In genomic region chr13:96388042-96388888, GRCm38 (mm10) we compare ENCODE assay signal across 8 mouse cellular contexts. TPM values are rescaled to one million over a fixed set of nuclear protein-coding genes. Genes with fewer than 3 reads are reported as not detected.
DNase-seq lines count a peak whose midpoint lies in the region; ATAC-seq and TF ChIP-seq lines count a peak whose summit lies in the region.

Poc5 (plus strand) TSS chr13:96388294.

- ATAC-seq in forebrain, embryonic 15.5 days (replicated peaks): peak; percentile 100
- peak; percentile 100 for ATAC-seq in neutrophil, adult 5-6 weeks (ENCODE audit: extremely low read depth, insufficient number of reproducible peaks, low FRiP score, poor library complexity, severe bottlenecking)

- no peak for TF ChIP-seq CTCF in lung, adult 2 months (IDR thresholded peaks at IDR 0.05; ENCODE audit: insufficient read depth, low read length)

- H3K36me3 ChIP-seq in ES-E14 (ENCODE audit: control insufficient read depth, insufficient read depth, low read length, poor library complexity, severe bottlenecking): peaks cover 3% of the 10 kb centered on the region
- peaks cover 31% of the 10 kb centered on the region for H3K36me3 ChIP-seq in forebrain, embryonic 15.5 days

- TF ChIP-seq POLR2A in lung, adult 2 months (IDR thresholded peaks at IDR 0.05; ENCODE audit: borderline replicate concordance, extremely low read depth, low read depth, low read length): peak; percentile 56; the same call in 1 of the 2 replicates

- no peak within 1 kb of the TSS for H3K27ac ChIP-seq in ES-E14 (ENCODE audit: insufficient read depth, low read depth, low read length, poor library complexity, severe bottlenecking)
- H3K27ac ChIP-seq in forebrain, embryonic 15.5 days (replicated peaks): peak within 1 kb of the TSS; percentile 81

- H3K9me3 ChIP-seq in ES-E14 (ENCODE audit: control insufficient read depth, insufficient read depth, low read depth, low read length): no peaks in the 10 kb centered on the region
- H3K9me3 ChIP-seq in forebrain, embryonic 15.5 days: no peaks in the 10 kb centered on the region

- intact Hi-C loops in heart, postnatal 25 days (cut with DNase I): no loop called here

- WGBS in forebrain, embryonic 15.5 days: under 1% methylated on average over 44 of the region's 44 CpGs
- under 1% methylated on average over 44 of the region's 44 CpGs for WGBS in lung, adult 2 months

- H3K9ac ChIP-seq in ES-E14 (ENCODE audit: insufficient read depth, low read depth, low read length, poor library complexity, severe bottlenecking): peak within 1 kb of the TSS; percentile 87
- H3K9ac ChIP-seq in forebrain, embryonic 15.5 days (replicated peaks): peak within 1 kb of the TSS; percentile 67

- in situ Hi-C loops in ES-E14 (cut with MboI; ENCODE audit: low sequenced_read_pairs in 2 of 2, unreplicated experiment in 2 of 2): no loop called here

- peak within 1 kb of the TSS; percentile 71 for H3K4me2 ChIP-seq in forebrain, embryonic 15.5 days (replicated peaks)

- peaks cover 0 to 2% of the 10 kb centered on the region in 2 experiments; a peak in 1 of 4 replicates for H3K4me1 ChIP-seq in ES-E14 (ENCODE audit: control insufficient read depth in 2 of 2, insufficient read depth in 2 of 2, low read length in 2 of 2, poor library complexity in 1 of 2)
- H3K4me1 ChIP-seq in forebrain, embryonic 15.5 days: peaks cover 16% of the 10 kb centered on the region
- peaks cover 2% of the 10 kb centered on the region for H3K4me1 ChIP-seq in lung, adult 2 months (ENCODE audit: control insufficient read depth, insufficient read depth, low read length)

- H3K4me3 ChIP-seq in ES-E14 (ENCODE audit: insufficient read depth in 1 of 2, low read depth in 1 of 2, low read length in 2 of 2, poor library complexity in 1 of 2, severe bottlenecking in 1 of 2): peak within 1 kb of the TSS; percentile 74 to 94
- peak within 1 kb of the TSS; percentile 68 for H3K4me3 ChIP-seq in forebrain, embryonic 15.5 days
- H3K4me3 ChIP-seq in lung, adult 2 months (replicated peaks; ENCODE audit: extremely low read depth, low read depth, low read length): peak within 1 kb of the TSS; percentile 89

- no peaks in the 10 kb centered on the region for H3K27me3 ChIP-seq in forebrain, embryonic 15.5 days

- DNase-seq in ES-E14 (ENCODE audit: low read depth, low spot score): peak; percentile 96
- DNase-seq in cerebellum, adult 11-12 months: peak; percentile 98
- DNase-seq in heart, postnatal 25 days (ENCODE audit: low spot score): peak; percentile 97
- peak; percentile 98 to 100 for DNase-seq in layer of hippocampus, adult 18-20 months (ENCODE audit: low spot score in 2 of 2)
- peak; percentile 100 for DNase-seq in lung, adult 2 months
- peak; percentile 95 to 98 for DNase-seq in thymus, adult 18-20 months

TF ChIP-seq in ES-E14, 5 proteins besides CTCF, POLR2A, EP300 and RAD21:
- TF ChIP-seq ZNF384 (IDR thresholded peaks at IDR 0.05; ENCODE audit: low read depth, low read length) (no peak), CHD2 (IDR thresholded peaks at IDR 0.05; ENCODE audit: low read depth, low read length) (peak; percentile 94), ZC3H11A (IDR thresholded peaks at IDR 0.05; ENCODE audit: borderline replicate concordance, low read depth, low read length) (no peak), HCFC1 (IDR thresholded peaks at IDR 0.05; ENCODE audit: borderline replicate concordance, insufficient read depth, low read length) (peak; percentile 59; the same call in 1 of the 2 replicates), MAFK (IDR thresholded peaks at IDR 0.05; ENCODE audit: insufficient read depth, low read depth, low read length) (0 out of 2 replicates have a peak, but pooled peaks have one; percentile 22)

RNA-seq across cellular contexts. Expression of gene Poc5, which starts in this region (rescaled TPM):
- 14.5 and 14.8 TPM in 2 replicates for total RNA-seq in ES-E14 (2012; rRNA removed)
- polyA plus RNA-seq in forebrain, embryonic 15.5 days (2015; fragmentation: Nextera tagmentation; extraction: Ambion mirVana): 26.2 and 27.1 TPM in 2 replicates
- total RNA-seq in heart, postnatal 25 days (2021): 10 to 100 TPM; 10.5 to 13.4 TPM
- 10 to 100 TPM; 32.5 to 36.1 TPM for total RNA-seq in layer of hippocampus, adult 18-20 months (2021)
- polyA plus RNA-seq in lung, adult 2 months (2012; rRNA removed): 6.3 and 10.5 TPM in 2 replicates
- 24.2 and 25.4 TPM in 2 replicates for total RNA-seq in neutrophil, adult 5-6 weeks (2017)
